Mouse (Mus musculus) megakaryocyte, embryonic 14.5 days (primary cell): ENCODE measurements at regions not wholly inside any gene's neighbourhood (a gene's known extent, or its start where the extent isn't known, plus 50 kb on each side); places are given as distances from the start of the nearest gene placed in this dataset.

Experiments
- H3K27me3 ChIP-seq: replicated peaks from 2 replicates; pipeline ENCODE3; 2012; ENCODE audit warnings: inconsistent platforms
- H3K36me3 ChIP-seq: replicated peaks from 2 replicates; pipeline ENCODE3; 2012; ENCODE audit warnings: low read length, inconsistent platforms, mixed read lengths
- H3K4me1 ChIP-seq: 2 replicates; pipeline ENCODE4 v1.6.1; 2012; ENCODE audit warnings: inconsistent platforms
- H3K4me3 ChIP-seq: replicated peaks from 2 replicates; pipeline ENCODE3; 2012; ENCODE audit warnings: moderate library complexity, mild to moderate bottlenecking, inconsistent platforms
- H3K9me3 ChIP-seq: 2 replicates; pipeline ENCODE4 v1.6.1; 2012; ENCODE audit warnings: inconsistent platforms
- FLI1 ChIP-seq: IDR thresholded peaks from 2 replicates; pipeline ENCODE4 v1.6.1; 2012; ENCODE audit warnings: low read length, inconsistent platforms, mixed read lengths
- GATA1 ChIP-seq: IDR thresholded peaks from 3 replicates; pipeline ENCODE4 v1.6.1; 2012; ENCODE audit warnings: mixed read lengths, low read length, inconsistent platforms, borderline replicate concordance

DNA sequence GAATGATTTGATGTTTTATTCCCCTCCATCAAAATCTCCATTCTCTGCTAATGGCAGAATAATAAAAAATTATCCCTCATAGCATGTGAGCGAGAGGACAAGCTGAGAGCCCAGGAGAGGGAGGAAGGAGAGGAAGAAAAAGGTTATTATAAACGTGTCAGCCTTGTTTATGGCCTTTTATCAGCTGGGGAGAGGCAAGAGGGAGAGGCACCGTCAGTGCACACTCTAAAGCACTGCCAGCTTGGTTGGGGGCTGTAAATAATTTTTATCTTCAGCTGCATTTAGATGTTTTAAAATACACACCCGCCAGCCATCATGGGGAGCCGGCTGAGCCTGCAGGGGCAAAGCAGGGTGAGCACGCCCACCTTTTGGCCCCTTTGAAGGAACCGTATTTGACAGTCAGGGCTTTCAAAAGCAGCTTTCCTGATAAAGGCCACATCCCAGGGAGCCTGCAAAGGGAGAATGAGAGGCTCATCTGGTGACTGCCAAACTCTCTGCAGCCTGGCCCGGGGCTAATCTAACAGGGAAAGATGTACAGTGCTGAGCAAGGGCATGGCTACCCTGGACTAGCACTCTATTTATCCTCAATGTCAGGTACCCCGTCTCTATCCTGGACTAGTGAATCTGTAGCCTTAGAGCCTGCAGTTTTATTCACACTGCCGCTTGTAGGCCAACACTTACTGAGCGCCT lies 145.8 kb downstream of the Hmg20a start:
- peaks cover 32% of the 10 kb centered on the region for H3K27me3 ChIP-seq
- H3K36me3 ChIP-seq, result no peaks in the 10 kb centered on the region
- no peaks in the 10 kb centered on the region for H3K9me3 ChIP-seq
- peaks cover 40% of the 10 kb centered on the region for H3K4me1 ChIP-seq
- no peak for TF ChIP-seq GATA1
- TF ChIP-seq FLI1, result no peak
- no peak overlapping the region for H3K4me3 ChIP-seq
